Mouse (Mus musculus) forebrain, postnatal 0 days (tissue): ENCODE data around the gene Higd2a. TPM values are rescaled to one million over a fixed set of nuclear protein-coding genes. Genes with fewer than 3 reads are reported as not detected.
A peak's percentile ranks its signal among the peaks of the same experiment; 100 is the strongest.
"Not testable (repeated sequence)": the region's sequence is repeated elsewhere in the genome, so short reads cannot be mapped to it uniquely, and the experiment has no call there.

Experiments
- ATAC-seq: fragments of 200-750 bp; cut with Nextera tagmentation; 2 replicates; pipeline ENCODE4 v1.8.0; 2017; ENCODE audit warnings: mild to moderate bottlenecking, moderate library complexity
- DNase-seq: peaks from one replicate; pipeline ENCODE4 v3.0.0-alpha.2; 2015
- H3K27ac ChIP-seq: fragments of 300-500 bp; sonication (generic); 2 replicates; pipeline ENCODE4 v1.5.1; 2014; ENCODE audit warnings: low read depth, mild to moderate bottlenecking, antibody characterized with exemption, low read length, moderate library complexity, mixed read lengths
- H3K27me3 ChIP-seq: fragments of 300-500 bp; sonication (generic); 2 replicates; pipeline ENCODE4 v1.6.1; 2014; ENCODE audit warnings: mild to moderate bottlenecking, low read length, mixed read lengths; ENCODE audit not compliant: insufficient read depth
- H3K36me3 ChIP-seq: fragments of 300-500 bp; sonication (generic); 2 replicates; pipeline ENCODE4 v1.6.1; 2014; ENCODE audit warnings: mild to moderate bottlenecking, moderate library complexity; ENCODE audit not compliant: insufficient read depth
- H3K4me1 ChIP-seq: fragments of 300-500 bp; sonication (generic); 2 replicates; pipeline ENCODE4 v1.6.1; 2014; ENCODE audit warnings: antibody characterized with exemption; ENCODE audit not compliant: insufficient read depth
- H3K4me2 ChIP-seq: fragments of 300-500 bp; sonication (generic); 2 replicates; pipeline ENCODE4 v1.6.1; 2014; ENCODE audit warnings: low read depth, mild to moderate bottlenecking, moderate library complexity
- H3K4me3 ChIP-seq: fragments of 300-500 bp; sonication (generic); 2 replicates; pipeline ENCODE4 v1.5.1; 2014; ENCODE audit warnings: low read depth, low read length, mixed read lengths
- H3K9ac ChIP-seq: fragments of 300-500 bp; sonication (generic); 2 replicates; pipeline ENCODE4 v1.6.1; 2014; ENCODE audit warnings: mild to moderate bottlenecking
- H3K9me3 ChIP-seq: fragments of 300-500 bp; sonication (generic); 2 replicates; pipeline ENCODE4 v1.6.1; 2016; ENCODE audit warnings: low read length
- CTCF ChIP-seq: sonication (generic); IDR thresholded peaks from 2 replicates; pipeline ENCODE4 v1.5.1; 2016; ENCODE audit warnings: antibody characterized with exemption, control low read depth, low read depth
- WGBS: fragments of 180-500 bp; shearing (Covaris S2); extraction: QIAGEN DNeasy Blood & Tissue Kit; methylation state at CpG from one replicate; pipeline ENCODE4 v1.1.7; 2014; 5-methylcytosine and 5-hydroxymethylcytosine counted together
- polyA plus RNA-seq: library from polyadenylated mRNA; unstranded; fragments of >200 nt; fragmentation: Nextera tagmentation; extraction: Ambion mirVana; gene quantifications from 2 replicates; pipeline ENCODE4 v1.2.1, GENCODE M21; 2015
- total RNA-seq: library from RNA; depleted of rRNA; stranded (reverse); fragments of >200 nt; gene quantifications from 2 replicates; pipeline ENCODE4 v1.2.3, GENCODE M21; 2014

Gene Higd2a
- total and polyA plus RNA-seq, 2 experiments from 2014 or later: 110 to 326 TPM

DNA sequence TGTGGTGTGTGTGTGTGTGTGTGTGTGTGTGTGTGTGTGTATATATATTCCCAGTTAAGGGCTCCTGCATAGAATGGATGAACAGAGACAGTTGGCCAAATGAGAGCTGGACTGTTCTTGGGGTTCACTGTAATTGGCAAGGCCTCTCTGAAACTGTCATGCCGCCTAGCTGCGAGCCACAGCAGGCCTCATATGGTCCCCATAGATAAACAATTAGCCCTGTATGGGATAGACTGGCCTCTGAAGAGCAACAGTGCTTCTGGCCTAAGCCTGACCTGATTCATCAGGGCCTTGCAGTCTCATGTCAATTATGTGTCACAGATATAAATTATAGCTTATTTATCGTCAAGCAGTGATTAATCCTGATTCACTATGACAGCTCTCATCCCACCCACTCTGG is 18.0 kb downstream of the Higd2a start:
- Histone ChIP-seq H3K4me2 (peak overlapping the region; percentile 73), H3K9me3 (no peaks in the 10 kb centered on the region), H3K4me3 (no peak overlapping the region), H3K27ac (no peak overlapping the region), H3K27me3 (no peaks in the 10 kb centered on the region), H3K9ac (no peak overlapping the region), H3K36me3 (peaks cover 31% of the 10 kb centered on the region), H3K4me1 (peaks cover 13% of the 10 kb centered on the region; the same call in 1 of the 2 replicates)
- WGBS: 68% methylated on average over 3 of the region's 3 CpGs
- no peak for TF ChIP-seq CTCF
- no peak for DNase-seq
- ATAC-seq: no peak

DNA sequence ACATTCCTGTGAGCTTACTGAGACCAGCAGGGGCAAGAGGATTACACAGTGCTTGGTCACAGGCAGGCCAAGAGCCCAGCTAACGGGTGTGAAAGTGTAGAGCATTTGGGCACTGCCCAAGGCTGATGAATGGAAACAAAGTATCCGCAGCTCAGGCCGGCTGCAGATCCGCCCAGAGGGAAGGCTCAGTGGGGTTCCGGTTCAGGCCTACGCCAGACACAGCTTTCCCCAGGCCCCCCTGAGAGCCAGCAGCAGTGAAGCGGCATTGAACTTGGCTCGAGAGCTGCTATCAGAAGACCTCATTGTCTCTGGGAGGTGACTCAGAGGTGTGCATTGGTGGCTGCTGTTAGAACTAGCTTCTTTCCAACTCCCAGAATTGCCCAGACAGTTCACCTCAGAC is 18.7 kb downstream of the Higd2a start:
- peaks cover 25% of the 10 kb centered on the region for H3K36me3 ChIP-seq
- 7% methylated on average over 8 of the region's 8 CpGs for WGBS
- H3K9ac ChIP-seq: peak overlapping the region; percentile 45
- peak overlapping the region; percentile 73 for H3K4me2 ChIP-seq
- peaks cover 13% of the 10 kb centered on the region; the same call in 1 of the 2 replicates for H3K4me1 ChIP-seq
- peak; percentile 43 for DNase-seq
- peak; percentile 33 for ATAC-seq
- peak overlapping the region; percentile 3; the same call in 1 of the 2 replicates for H3K4me3 ChIP-seq
- H3K27me3 ChIP-seq: no peaks in the 10 kb centered on the region
- no peaks in the 10 kb centered on the region for H3K9me3 ChIP-seq
- no peak overlapping the region for H3K27ac ChIP-seq
- TF ChIP-seq CTCF: no peak

GRCm38 (mm10) chr13:54609301-54609700 is 19.3 kb downstream of the Higd2a start:
- Histone ChIP-seq H3K27me3 (no peaks in the 10 kb centered on the region), H3K9ac (peak overlapping the region; percentile 45; the same call in 1 of the 2 replicates), H3K4me1 (peaks cover 13% of the 10 kb centered on the region; the same call in 1 of the 2 replicates), H3K36me3 (peaks cover 22% of the 10 kb centered on the region), H3K4me3 (peak overlapping the region; percentile 3; the same call in 1 of the 2 replicates), H3K27ac (no peak overlapping the region), H3K9me3 (no peaks in the 10 kb centered on the region), H3K4me2 (peak overlapping the region; percentile 73)
- no peak for DNase-seq
- no peak for TF ChIP-seq CTCF
- WGBS: 7% methylated on average over 1 of the region's 1 CpGs
- no peak for ATAC-seq

DNA sequence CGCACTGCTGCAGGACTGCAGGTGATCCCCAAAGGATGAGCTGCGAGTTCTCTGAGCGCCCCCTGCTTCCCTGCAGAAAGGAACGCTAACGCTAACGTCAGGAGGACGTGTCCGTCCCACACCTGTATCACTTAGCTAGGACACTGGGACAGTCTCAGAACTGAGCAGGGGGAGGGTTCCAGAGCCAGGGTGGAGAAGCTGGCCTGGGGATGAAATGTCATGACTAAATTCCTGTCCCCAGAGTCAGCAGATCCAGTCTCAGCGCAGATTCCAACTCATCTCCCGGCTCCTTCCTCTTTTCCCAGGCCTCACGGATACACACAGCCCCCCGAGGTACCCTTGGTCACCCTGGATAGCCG is 20.6 kb downstream of the Higd2a start:
- peak overlapping the region; percentile 81 for H3K4me3 ChIP-seq
- H3K27ac ChIP-seq: peak overlapping the region; percentile 85
- H3K9me3 ChIP-seq: no peaks in the 10 kb centered on the region
- peak; percentile 19 for ATAC-seq
- no peaks in the 10 kb centered on the region for H3K27me3 ChIP-seq
- peak overlapping the region; percentile 95 for H3K9ac ChIP-seq
- DNase-seq: peak; percentile 40
- WGBS: 9% methylated on average over 13 of the region's 13 CpGs
- peaks cover 9% of the 10 kb centered on the region for H3K36me3 ChIP-seq
- peak overlapping the region; percentile 73 for H3K4me2 ChIP-seq
- H3K4me1 ChIP-seq: peaks cover 13% of the 10 kb centered on the region; the same call in 1 of the 2 replicates
- TF ChIP-seq CTCF: peak; percentile 35; the same call in 1 of the 2 replicates

- no peak for TF ChIP-seq CTCF
- peaks cover 13% of the 10 kb centered on the region; the same call in 1 of the 2 replicates for H3K4me1 ChIP-seq
- H3K4me2 ChIP-seq: peak within 1 kb of the TSS; percentile 73
- peak within 1 kb of the TSS; percentile 81 for H3K4me3 ChIP-seq
- peaks cover 4% of the 10 kb centered on the region for H3K36me3 ChIP-seq
- peak within 1 kb of the TSS; percentile 95 for H3K9ac ChIP-seq
- peak within 1 kb of the TSS; percentile 85 for H3K27ac ChIP-seq
- no peaks in the 10 kb centered on the region for H3K9me3 ChIP-seq
- ATAC-seq (peak; percentile 89), DNase-seq (peak; percentile 91)
- 5% methylated on average over 65 of the region's 66 CpGs for WGBS
- no peaks in the 10 kb centered on the region for H3K27me3 ChIP-seq
Measured at GRCm38 (mm10) chr13:54610972-54611754, 21.2 kb downstream of the Higd2a start, which contains the start of gene Cltb. Cltb (minus strand) TSS chr13:54611344.

DNA sequence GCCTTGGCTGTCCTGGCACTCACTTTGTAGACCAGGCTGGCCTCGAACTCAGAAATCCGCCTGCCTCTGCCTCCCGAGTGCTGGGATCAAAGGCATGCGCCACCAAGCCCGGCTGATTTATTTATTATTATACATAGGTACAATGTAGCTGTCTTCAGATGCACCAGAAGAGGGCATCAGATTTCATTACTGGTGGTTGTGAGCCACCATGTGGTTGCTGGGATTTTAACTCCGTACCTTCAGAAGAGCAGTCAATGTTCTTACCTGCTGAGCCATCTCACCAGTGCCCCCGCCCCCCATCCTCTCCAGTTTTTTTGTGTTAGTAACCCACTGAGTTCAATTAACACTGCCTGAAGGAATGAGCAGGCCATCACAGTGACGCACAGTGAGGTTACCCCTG is 23.1 kb downstream of the Higd2a start:
- not testable (repeated sequence) for H3K4me2 ChIP-seq, DNase-seq, ATAC-seq, H3K27me3 ChIP-seq, H3K9me3 ChIP-seq, H3K36me3 ChIP-seq, H3K9ac ChIP-seq, H3K27ac ChIP-seq, H3K4me3 ChIP-seq
- H3K4me1 ChIP-seq: peaks cover 13% of the 10 kb centered on the region; the same call in 1 of the 2 replicates
- peak; percentile 35; the same call in 1 of the 2 replicates for TF ChIP-seq CTCF
- 83% methylated on average over 8 of the region's 8 CpGs for WGBS

GRCm38 (mm10) chr13:54616307-54616706 is 26.3 kb downstream of the Higd2a start:
- H3K36me3 ChIP-seq: no peaks in the 10 kb centered on the region
- H3K27me3 ChIP-seq: peaks cover 3% of the 10 kb centered on the region; the same call in 1 of the 2 replicates
- no peak overlapping the region for H3K4me2 ChIP-seq
- no peak overlapping the region for H3K27ac ChIP-seq
- DNase-seq: no peak
- H3K9ac ChIP-seq: no peak overlapping the region
- WGBS: 74% methylated on average over 8 of the region's 8 CpGs
- H3K4me3 ChIP-seq: no peak overlapping the region
- no peak for ATAC-seq
- no peaks in the 10 kb centered on the region for H3K9me3 ChIP-seq
- no peak for TF ChIP-seq CTCF
- no peaks in the 10 kb centered on the region for H3K4me1 ChIP-seq
